Comparison of ENCODE assay signal across 19 mouse cellular contexts in genomic region chr16:67598841-67599240, GRCm38 (mm10). TPM values are rescaled to one million over a fixed set of nuclear protein-coding genes. Genes with fewer than 3 reads are reported as not detected.
DNase-seq lines count a peak whose midpoint lies in the region; ATAC-seq and TF ChIP-seq lines count a peak whose summit lies in the region.
"Had no signal": no experiment of that assay in that cellular context is flagged by ENCODE, and none has a peak within 500 bp of the region (broad histone marks: within the 10 kb centered on the region; RNA-seq: fewer than 3 reads in every experiment).

No protein-coding gene starts in this region.

- H3K4me1 ChIP-seq in MEL (ENCODE audit: control insufficient read depth in 1 of 2, insufficient read depth in 2 of 2, low read length in 2 of 2): no peaks in the 10 kb centered on the region
- H3K4me1 ChIP-seq in forebrain, embryonic 15.5 days: peaks cover 8% of the 10 kb centered on the region
- no peaks in the 10 kb centered on the region for H3K4me1 ChIP-seq in lung, adult 2 months (ENCODE audit: control insufficient read depth, insufficient read depth, low read length)
- H3K4me1 ChIP-seq: heart, embryonic 15.5 days; liver, embryonic 13.5 days; megakaryocyte, embryonic 14.5 days; stomach, embryonic 15.5 days had no signal

- peak; percentile 66 for ATAC-seq in forebrain, embryonic 15.5 days (replicated peaks)
- ATAC-seq: lung, postnatal 0 days had no signal

- H3K4me3 ChIP-seq in MEL (ENCODE audit: control insufficient read depth in 1 of 2, insufficient read depth in 1 of 2, low read depth in 2 of 2, low read length in 2 of 2): no peak overlapping the region
- H3K4me3 ChIP-seq in forebrain, embryonic 15.5 days: no peak overlapping the region
- no peak overlapping the region for H3K4me3 ChIP-seq in lung, adult 2 months (replicated peaks; ENCODE audit: extremely low read depth, low read depth, low read length)
- H3K4me3 ChIP-seq: heart, embryonic 15.5 days; liver, embryonic 13.5 days; megakaryocyte, embryonic 14.5 days; stomach, embryonic 15.5 days had no signal

- H3K4me2 ChIP-seq in forebrain, embryonic 15.5 days (replicated peaks): no peak overlapping the region
- H3K4me2 ChIP-seq: heart, embryonic 15.5 days; hindbrain, embryonic 14.5 days; liver, embryonic 13.5 days; stomach, embryonic 15.5 days had no signal

- peak; percentile 12 for DNase-seq in embryo, embryonic 11 days
- DNase-seq in embryo, embryonic 10.5 days (ENCODE audit: low spot score): no peak
- peak; percentile 22 for DNase-seq in left cerebral cortex, postnatal 4 days
- DNase-seq in left cerebral cortex, adult 9 months (ENCODE audit: low spot score in 2 of 2): no peak
- DNase-seq in MEL (ENCODE audit: low read depth, low spot score): peak; percentile 3
- no peak for DNase-seq in kidney, adult 11 months
- DNase-seq in lung, adult 2 months: no peak
- DNase-seq: cerebellum, adult 11 months; kidney, adult 18-20 months; kidney, postnatal 36 days; liver, embryonic 13.5 days had no signal

- H3K27me3 ChIP-seq in MEL (ENCODE audit: control insufficient read depth in 1 of 2, insufficient read depth in 2 of 2, low read length in 2 of 2): no peaks in the 10 kb centered on the region
- H3K27me3 ChIP-seq in forebrain, embryonic 15.5 days: no peaks in the 10 kb centered on the region
- H3K27me3 ChIP-seq: heart, embryonic 15.5 days; liver, embryonic 13.5 days; megakaryocyte, embryonic 14.5 days; stomach, embryonic 15.5 days had no signal

- TF ChIP-seq CTCF in MEL (IDR thresholded peaks at IDR 0.05 in 2 of 3, conservative IDR thresholded peaks at IDR 0.05 in 1 of 3; ENCODE audit: control insufficient read depth in 1 of 3, insufficient read depth in 1 of 3, low read depth in 2 of 3, low read length in 3 of 3, poor library complexity in 1 of 3, severe bottlenecking in 1 of 3): no peak
- no peak for TF ChIP-seq CTCF in lung, adult 2 months (IDR thresholded peaks at IDR 0.05; ENCODE audit: insufficient read depth, low read length)

- intact Hi-C loops in left cerebral cortex, postnatal 4 days (cut with DNase I): no loop called here

- H3K9me3 ChIP-seq in MEL (replicated peaks; ENCODE audit: insufficient read depth, low read length): no peaks in the 10 kb centered on the region
- no peaks in the 10 kb centered on the region for H3K9me3 ChIP-seq in forebrain, embryonic 15.5 days
- H3K9me3 ChIP-seq: heart, embryonic 15.5 days; liver, embryonic 13.5 days; megakaryocyte, embryonic 14.5 days; stomach, embryonic 15.5 days had no signal

- TF ChIP-seq POLR2A in MEL (IDR thresholded peaks at IDR 0.05; ENCODE audit: control insufficient read depth in 1 of 2, insufficient read depth in 1 of 2, low read depth in 1 of 2, low read length in 2 of 2, poor library complexity in 1 of 2): no peak
- TF ChIP-seq POLR2A in lung, adult 2 months (IDR thresholded peaks at IDR 0.05; ENCODE audit: borderline replicate concordance, extremely low read depth, low read depth, low read length): no peak

- 63% methylated on average over 4 of the region's 4 CpGs for WGBS in forebrain, embryonic 15.5 days
- 75% methylated on average over 4 of the region's 4 CpGs for WGBS in lung, adult 2 months

- H3K36me3 ChIP-seq in MEL (ENCODE audit: control insufficient read depth in 1 of 2, insufficient read depth in 2 of 2, low read length in 2 of 2): no peaks in the 10 kb centered on the region
- no peaks in the 10 kb centered on the region for H3K36me3 ChIP-seq in forebrain, embryonic 15.5 days
- H3K36me3 ChIP-seq: G1E; heart, embryonic 15.5 days; liver, embryonic 13.5 days; stomach, embryonic 15.5 days had no signal

- no peak for TF ChIP-seq RAD21 in MEL (IDR thresholded peaks at IDR 0.05; ENCODE audit: low read depth, low read length)

- H3K27ac ChIP-seq in MEL (ENCODE audit: control insufficient read depth, low read depth, low read length): no peak overlapping the region
- no peak overlapping the region for H3K27ac ChIP-seq in forebrain, embryonic 15.5 days (replicated peaks)
- H3K27ac ChIP-seq: heart, embryonic 15.5 days; hindbrain, embryonic 14.5 days; liver, embryonic 13.5 days; stomach, embryonic 15.5 days had no signal

- TF ChIP-seq EP300 in MEL (IDR thresholded peaks at IDR 0.05; ENCODE audit: low read depth in 1 of 2, low read length in 2 of 2): no peak

- no peak overlapping the region for H3K9ac ChIP-seq in MEL (ENCODE audit: control insufficient read depth, low read depth, low read length, poor library complexity, severe bottlenecking)
- H3K9ac ChIP-seq in forebrain, embryonic 15.5 days (replicated peaks): no peak overlapping the region
- H3K9ac ChIP-seq: heart, embryonic 15.5 days; hindbrain, embryonic 14.5 days; liver, embryonic 13.5 days; stomach, embryonic 15.5 days had no signal

- no peaks in the 10 kb centered on the region for H3K79me2 ChIP-seq in MEL (ENCODE audit: control insufficient read depth, insufficient read depth, low read length, poor library complexity)

TF ChIP-seq in MEL, 35 proteins besides CTCF, POLR2A, EP300 and RAD21:
- TF ChIP-seq ETS1 (IDR thresholded peaks at IDR 0.05; ENCODE audit: low read depth, low read length) (no peak), TBP (IDR thresholded peaks at IDR 0.05; ENCODE audit: low read depth, low read length) (no peak), USF2 (IDR thresholded peaks at IDR 0.05; ENCODE audit: borderline replicate concordance in 1 of 2, insufficient read depth in 1 of 2, low read depth in 1 of 2, low read length in 2 of 2) (no peak), MAFK (IDR thresholded peaks at IDR 0.05; ENCODE audit: borderline replicate concordance, low read depth, low read length) (no peak), NRF1 (IDR thresholded peaks at IDR 0.05; ENCODE audit: insufficient read depth, low read depth, low read length, poor library complexity, severe bottlenecking) (no peak), ELF1 (IDR thresholded peaks at IDR 0.05; ENCODE audit: low read depth, low read length) (no peak), MYB (IDR thresholded peaks at IDR 0.05; ENCODE audit: low read depth, low read length) (no peak), GABPA (IDR thresholded peaks at IDR 0.05; ENCODE audit: low read depth, low read length) (no peak), MAZ (IDR thresholded peaks at IDR 0.05; ENCODE audit: low read depth, low read length) (no peak), CHD1 (IDR thresholded peaks at IDR 0.05; ENCODE audit: low read depth, low read length) (no peak), POLR2AphosphoS5 (IDR thresholded peaks at IDR 0.05; ENCODE audit: borderline replicate concordance, low read depth, low read length) (no peak), POLR2AphosphoS2 (IDR thresholded peaks at IDR 0.05; ENCODE audit: low read length) (no peak), MEF2A (IDR thresholded peaks at IDR 0.05; ENCODE audit: extremely low read depth, insufficient replicate concordance, low read depth, low read length, poor library complexity, severe bottlenecking) (no peak), BHLHE40 (IDR thresholded peaks at IDR 0.05; ENCODE audit: borderline replicate concordance, low read depth, low read length) (no peak), TAL1 (IDR thresholded peaks at IDR 0.05; ENCODE audit: low read length) (no peak), RCOR1 (IDR thresholded peaks at IDR 0.05; ENCODE audit: low read depth, low read length) (no peak), KAT2A (conservative IDR thresholded peaks at IDR 0.05; ENCODE audit: low read depth, low read length) (no peak)

RNA-seq across cellular contexts. Expression of gene Cadm2, which starts 21.9 kb away (rescaled TPM):
- 100 to 1,000 TPM; 220 to 238 TPM for total RNA-seq in left cerebral cortex, postnatal 4 days (2021)
- not detected in 2 replicates for total RNA-seq in MEL (2012; rRNA removed)
- polyA plus RNA-seq in MEL (2012; ENCODE audit: insufficient read depth in 1 of 2, insufficient read length in 2 of 2, low read depth in 1 of 2, low replicate concordance in 2 of 2, missing spikeins in 1 of 2): not detected
- polyA plus RNA-seq in forebrain, embryonic 15.5 days (2015; fragmentation: Nextera tagmentation; extraction: Ambion mirVana): 36.4 and 37.3 TPM in 2 replicates
- polyA plus RNA-seq in lung, adult 2 months (2012; rRNA removed): 1.3 and 1.6 TPM in 2 replicates
- total RNA-seq: common myeloid progenitor, adult 5-6 weeks had no signal
- polyA plus RNA-seq: G1E had no signal

Comparison
In these comparisons a context has a peak if more than half of its experiments do, and no peak if none do; other contexts are left out.
1. DNase-seq: peak in embryo, embryonic 11 days (single experiment), left cerebral cortex, postnatal 4 days (single experiment) and MEL (single experiment); none in embryo, embryonic 10.5 days (single experiment), left cerebral cortex, adult 9 months (0 of 2), kidney, adult 11 months (single experiment) and lung, adult 2 months (single experiment).
2. RNA of gene Cadm2, which starts 21.9 kb away (polyA plus RNA-seq): 36.4 to 37.3 TPM in forebrain, embryonic 15.5 days; 1.3 to 1.6 TPM in lung, adult 2 months and not detected in MEL; every median in the first group is over 10 times any median in the second.